Mouse (Mus musculus): ENCODE data around the gene Gm4553. TPM values are rescaled to one million over a fixed set of nuclear protein-coding genes. Genes with fewer than 3 reads are reported as not detected.
"Not testable (repeated sequence)": the region's sequence is repeated elsewhere in the genome, so short reads cannot be mapped to it uniquely, and the experiment has no call there.

Gene Gm4553
- polyA plus RNA-seq (2015; fragmentation: Nextera tagmentation; extraction: Ambion mirVana) = not detected in 2 replicates

DNA sequence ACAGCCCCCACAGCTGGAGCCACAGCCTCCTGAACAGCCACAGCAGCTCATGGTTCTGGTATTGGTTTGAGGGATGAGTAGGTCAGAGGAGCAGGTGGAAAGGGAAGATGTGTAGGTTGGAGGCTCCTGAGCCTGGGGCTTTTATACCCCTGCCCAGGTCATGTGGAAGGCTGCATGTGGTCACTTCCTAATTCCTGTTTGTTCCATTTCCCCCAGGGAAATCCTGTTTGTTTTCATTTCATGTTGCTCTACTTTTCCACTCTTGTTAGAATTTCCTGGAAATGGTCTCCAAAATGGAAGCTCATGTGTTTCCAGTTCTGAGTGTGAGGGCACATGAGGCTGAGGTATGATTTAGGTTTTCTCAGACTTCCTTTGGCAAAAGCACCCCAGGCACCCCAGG, at the start of gene Gm4553:
Gm4553 (minus strand) TSS at position 101 of the 400 bp plus-strand sequence.
- H3K4me2 ChIP-seq; H3K27ac ChIP-seq; H3K9me3 ChIP-seq; ATAC-seq (ENCODE audit: low FRiP score); H3K9ac ChIP-seq; H3K4me3 ChIP-seq; H3K36me3 ChIP-seq; H3K27me3 ChIP-seq; H3K4me1 ChIP-seq (replicated peaks): not testable (repeated sequence)

DNA sequence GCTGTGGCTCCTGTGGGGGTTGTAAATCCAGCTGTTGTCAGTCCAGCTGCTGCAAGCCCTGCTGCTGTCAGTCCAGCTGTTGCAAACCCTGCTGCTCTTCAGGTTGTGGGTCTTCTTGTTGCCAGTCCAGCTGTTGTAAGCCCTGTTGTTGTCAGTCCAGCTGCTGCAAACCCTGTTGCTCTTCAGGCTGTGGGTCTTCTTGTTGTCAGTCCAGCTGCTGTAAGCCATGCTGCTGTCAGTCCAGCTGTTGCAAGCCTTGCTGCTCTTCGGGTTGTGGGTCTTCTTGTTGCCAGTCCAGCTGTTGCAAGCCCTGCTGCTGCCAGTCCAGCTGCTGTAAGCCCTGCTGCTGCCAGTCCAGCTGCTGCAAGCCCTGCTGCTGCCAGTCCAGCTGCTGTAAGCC, 46.6 kb upstream of the Gm4553 start:
- 68% methylated on average over 1 of the region's 1 CpGs for WGBS
- H3K36me3 ChIP-seq; H3K27ac ChIP-seq; H3K4me1 ChIP-seq (replicated peaks); ATAC-seq (ENCODE audit: low FRiP score); H3K27me3 ChIP-seq; H3K9me3 ChIP-seq; H3K4me3 ChIP-seq; H3K4me2 ChIP-seq; H3K9ac ChIP-seq: not testable (repeated sequence)

DNA sequence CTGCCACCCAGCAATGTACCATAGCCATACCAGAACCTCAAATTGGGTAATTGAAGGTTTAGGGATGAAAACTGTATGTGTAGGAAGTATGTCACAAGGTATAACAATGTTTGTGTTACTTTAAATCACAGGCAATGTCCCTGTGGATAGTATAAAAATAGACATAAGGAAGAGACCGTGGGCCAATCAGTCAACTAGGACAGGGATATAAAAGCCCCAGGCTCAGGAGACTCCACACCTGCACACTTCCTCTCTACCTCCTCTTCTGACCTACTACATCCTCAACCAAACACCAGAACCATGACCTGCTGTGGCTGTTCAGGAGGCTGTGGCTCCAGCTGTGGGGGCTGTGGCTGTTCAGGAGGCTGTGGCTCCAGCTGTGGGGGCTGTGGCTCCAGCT, 46.0 kb upstream of the Gm4553 start, which contains the start of gene Gm7579:
Gm7579 (plus strand) TSS at position 301 of the 400 bp plus-strand sequence.
- WGBS = 67% methylated on average over 1 of the region's 1 CpGs
- no peak within 1 kb of the TSS for H3K9ac ChIP-seq

DNA sequence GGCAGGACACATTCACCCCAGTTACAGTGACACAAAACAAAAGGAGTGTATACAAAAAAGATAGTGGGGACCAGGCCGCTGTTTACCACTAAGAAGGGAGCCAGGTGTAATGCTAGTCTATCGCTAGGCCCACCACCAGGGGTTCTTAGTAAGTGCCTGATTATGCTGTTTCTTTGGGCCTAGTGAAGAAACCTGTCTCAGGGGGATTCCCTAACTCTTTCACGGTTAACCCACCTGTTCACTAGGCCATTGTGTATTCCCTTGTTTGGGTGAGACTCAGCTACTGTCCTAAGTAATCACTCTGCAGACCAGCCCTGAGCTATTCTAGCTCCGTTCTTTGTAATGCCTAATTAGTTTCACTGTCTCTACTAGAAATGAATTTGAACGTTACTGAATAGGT, 41.4 kb upstream of the Gm4553 start:
- H3K36me3 ChIP-seq; H3K9ac ChIP-seq; H3K4me1 ChIP-seq (replicated peaks); H3K4me3 ChIP-seq; H3K4me2 ChIP-seq; H3K9me3 ChIP-seq; H3K27me3 ChIP-seq; H3K27ac ChIP-seq; ATAC-seq (ENCODE audit: low FRiP score): not testable (repeated sequence)
- 80% methylated on average over 5 of the region's 5 CpGs for WGBS

More for the DNA sequence above, 46.0 kb upstream of the Gm4553 start, which contains the start of gene Gm7579:
- Histone ChIP-seq H3K4me3 (no peak within 1 kb of the TSS), H3K36me3 (no peaks in the 10 kb centered on the region), H3K4me1 (replicated peaks) (no peaks in the 10 kb centered on the region), H3K27me3 (no peaks in the 10 kb centered on the region), H3K4me2 (no peak within 1 kb of the TSS), H3K27ac (no peak within 1 kb of the TSS), H3K9me3 (no peaks in the 10 kb centered on the region)
- ATAC-seq (ENCODE audit: low FRiP score) = no peak

DNA sequence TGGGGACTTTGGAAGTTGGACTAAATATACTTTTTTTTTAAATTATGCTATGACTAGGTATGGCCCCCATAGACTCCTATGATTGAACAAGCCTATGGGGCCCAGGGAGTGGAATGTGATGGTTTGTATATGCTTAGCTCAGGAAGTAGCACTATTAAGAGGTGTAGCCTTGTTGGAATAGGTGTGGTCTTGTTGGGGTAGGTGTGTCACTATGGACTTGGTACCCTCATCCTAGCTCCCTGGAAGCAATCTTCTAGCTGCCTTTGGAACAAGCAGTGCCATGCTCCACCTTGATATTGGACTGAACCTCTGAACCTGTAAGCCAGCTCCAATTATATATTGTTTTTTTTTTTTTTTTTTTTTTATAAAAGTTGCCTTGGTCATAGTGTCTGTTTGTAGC, 39.9 kb upstream of the Gm4553 start:
- Histone ChIP-seq H3K27me3 (0 out of 2 replicates have a peak, but pooled peaks cover 2% of the 10 kb centered on the region), H3K9me3 (no peaks in the 10 kb centered on the region), H3K9ac (no peak overlapping the region), H3K4me1 (replicated peaks) (no peaks in the 10 kb centered on the region), H3K4me2 (no peak overlapping the region), H3K27ac (no peak overlapping the region), H3K4me3 (no peak overlapping the region), H3K36me3 (no peaks in the 10 kb centered on the region)
- no peak for ATAC-seq (ENCODE audit: low FRiP score)

DNA sequence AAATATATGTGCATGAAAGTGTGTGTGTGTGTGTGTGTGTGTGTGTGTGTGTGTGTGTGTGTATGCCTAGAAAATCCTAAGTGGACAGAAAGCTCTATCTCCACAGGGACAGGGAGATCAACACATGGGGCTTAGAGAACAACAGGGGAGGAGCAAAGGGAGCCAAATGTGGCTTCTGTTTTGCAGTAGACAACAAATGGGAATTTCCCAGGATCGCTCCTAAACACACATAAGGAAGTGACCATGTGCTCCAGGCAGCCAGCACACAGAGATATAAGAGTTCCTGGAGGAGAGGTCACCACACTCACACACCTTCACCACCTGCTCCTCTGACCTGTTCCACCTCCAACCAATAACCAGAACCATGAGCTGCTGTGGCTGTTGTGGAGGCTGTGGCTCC, 35.5 kb upstream of the Gm4553 start, which contains the start of gene Krtap5-3:
Krtap5-3 (plus strand) TSS at position 301 of the 400 bp plus-strand sequence.
- no peak within 1 kb of the TSS for H3K4me3 ChIP-seq
- no peak for ATAC-seq (ENCODE audit: low FRiP score)
- H3K27ac ChIP-seq = no peak within 1 kb of the TSS
- H3K27me3 ChIP-seq = 0 out of 2 replicates have a peak, but pooled peaks cover 2% of the 10 kb centered on the region
- H3K9ac ChIP-seq = no peak within 1 kb of the TSS
- H3K36me3 ChIP-seq = no peaks in the 10 kb centered on the region
- H3K4me1 ChIP-seq (replicated peaks) = no peaks in the 10 kb centered on the region
- no peaks in the 10 kb centered on the region for H3K9me3 ChIP-seq
- H3K4me2 ChIP-seq = no peak within 1 kb of the TSS
- 69% methylated on average over 1 of the region's 1 CpGs for WGBS

GRCm38 (mm10) chr7:142198748-142199147, 33.2 kb upstream of the Gm4553 start:
- Histone ChIP-seq H3K4me1 (replicated peaks) (no peaks in the 10 kb centered on the region), H3K4me3 (no peak overlapping the region), H3K9me3 (no peaks in the 10 kb centered on the region), H3K4me2 (no peak overlapping the region), H3K9ac (no peak overlapping the region), H3K27me3 (0 out of 2 replicates have a peak, but pooled peaks cover 2% of the 10 kb centered on the region), H3K27ac (no peak overlapping the region), H3K36me3 (no peaks in the 10 kb centered on the region)
- 84% methylated on average over 2 of the region's 2 CpGs for WGBS
- ATAC-seq (ENCODE audit: low FRiP score) = no peak

DNA sequence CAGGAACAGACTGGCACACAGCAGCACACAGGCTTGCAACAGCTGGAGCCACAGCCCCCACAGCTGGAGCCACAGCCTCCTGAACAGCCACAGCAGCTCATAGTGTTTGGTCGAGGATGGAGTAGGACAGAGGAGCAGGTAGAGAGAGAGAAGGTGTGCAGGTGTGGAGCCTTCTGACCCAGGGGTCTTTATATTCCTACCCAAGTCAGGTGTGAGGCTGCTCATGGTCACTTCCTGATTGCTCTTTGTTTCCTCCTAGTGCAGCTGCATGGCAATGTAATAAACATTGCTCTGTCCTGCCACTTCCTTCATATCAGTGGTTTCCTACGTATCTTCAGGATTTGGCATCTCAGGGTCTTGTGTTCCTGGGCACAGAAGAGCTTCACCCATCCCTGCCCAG, 24.8 kb upstream of the Gm4553 start, which contains the start of gene Gm10153:
Gm10153 (minus strand) TSS at position 101 of the 400 bp plus-strand sequence.
- no peak within 1 kb of the TSS for H3K4me3 ChIP-seq
- WGBS = 57% methylated on average over 2 of the region's 2 CpGs
- no peak within 1 kb of the TSS for H3K4me2 ChIP-seq
- no peaks in the 10 kb centered on the region for H3K9me3 ChIP-seq
- no peak for ATAC-seq (ENCODE audit: low FRiP score)
- H3K36me3 ChIP-seq = no peaks in the 10 kb centered on the region
- no peaks in the 10 kb centered on the region for H3K4me1 ChIP-seq (replicated peaks)
- H3K9ac ChIP-seq = no peak within 1 kb of the TSS
- no peak within 1 kb of the TSS for H3K27ac ChIP-seq
- H3K27me3 ChIP-seq = 0 out of 2 replicates have a peak, but pooled peaks cover 3% of the 10 kb centered on the region

DNA sequence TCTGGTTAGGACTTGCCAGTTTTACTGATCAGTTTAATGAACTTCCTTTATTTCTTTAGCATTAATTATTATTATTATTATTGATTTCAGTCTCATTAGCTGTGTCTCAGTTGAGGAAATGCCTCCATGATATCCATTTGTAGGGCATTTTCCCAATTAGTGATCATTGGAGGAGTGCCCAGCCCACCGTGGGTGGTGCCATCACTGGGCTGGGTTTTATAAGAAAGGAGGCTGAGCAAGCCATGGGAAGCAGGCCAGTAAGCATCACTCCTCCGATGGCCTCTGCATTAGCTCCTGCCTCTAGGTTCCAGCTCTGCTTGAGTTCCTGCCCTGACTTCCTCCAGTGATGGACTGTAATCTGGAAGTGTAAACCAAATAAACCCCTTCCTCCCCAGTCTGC, 22.6 kb upstream of the Gm4553 start:
- no peak overlapping the region for H3K4me2 ChIP-seq
- no peak overlapping the region for H3K4me3 ChIP-seq
- H3K27ac ChIP-seq = no peak overlapping the region
- 0 out of 2 replicates have a peak, but pooled peaks cover 3% of the 10 kb centered on the region for H3K27me3 ChIP-seq
- no peaks in the 10 kb centered on the region for H3K9me3 ChIP-seq
- H3K9ac ChIP-seq = no peak overlapping the region
- no peaks in the 10 kb centered on the region for H3K36me3 ChIP-seq
- H3K4me1 ChIP-seq (replicated peaks) = no peaks in the 10 kb centered on the region
- no peak for ATAC-seq (ENCODE audit: low FRiP score)
- 81% methylated on average over 2 of the region's 2 CpGs for WGBS

GRCm38 (mm10) chr7:142181021-142181420, 15.5 kb upstream of the Gm4553 start:
- H3K4me2 ChIP-seq = no peak overlapping the region
- no peaks in the 10 kb centered on the region for H3K36me3 ChIP-seq
- WGBS = 57% methylated on average over 1 of the region's 1 CpGs
- no peak for ATAC-seq (ENCODE audit: low FRiP score)
- H3K27ac ChIP-seq = no peak overlapping the region
- no peaks in the 10 kb centered on the region for H3K4me1 ChIP-seq (replicated peaks)
- H3K9ac ChIP-seq = no peak overlapping the region
- H3K9me3 ChIP-seq = no peaks in the 10 kb centered on the region
- H3K4me3 ChIP-seq = no peak overlapping the region
- no peaks in the 10 kb centered on the region for H3K27me3 ChIP-seq

DNA sequence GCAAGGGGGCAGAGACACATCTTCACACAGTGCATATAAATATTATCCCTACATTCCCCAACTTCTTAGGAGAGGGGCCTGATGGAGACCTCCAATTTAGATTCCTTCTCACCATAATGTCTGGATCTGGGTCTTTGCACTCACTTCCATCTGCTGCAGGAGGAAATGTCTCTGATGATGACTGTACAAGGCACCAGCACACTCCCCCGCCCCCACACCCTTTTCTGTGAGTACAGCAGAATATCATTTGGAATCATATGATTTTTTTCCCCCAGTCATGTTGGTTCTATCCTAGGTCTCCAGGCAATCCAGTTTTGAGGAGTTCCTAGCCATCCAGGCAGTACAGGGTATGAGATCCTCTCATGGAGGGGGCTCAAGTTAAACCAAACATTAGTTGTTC, 13.1 kb upstream of the Gm4553 start:
- H3K4me3 ChIP-seq = no peak overlapping the region
- no peak overlapping the region for H3K27ac ChIP-seq
- no peaks in the 10 kb centered on the region for H3K9me3 ChIP-seq
- no peak overlapping the region for H3K4me2 ChIP-seq
- ATAC-seq (ENCODE audit: low FRiP score) = no peak
- no peaks in the 10 kb centered on the region for H3K4me1 ChIP-seq (replicated peaks)
- no peaks in the 10 kb centered on the region for H3K27me3 ChIP-seq
- H3K9ac ChIP-seq = no peak overlapping the region
- 97% methylated on average over 1 of the region's 1 CpGs for WGBS
- no peaks in the 10 kb centered on the region for H3K36me3 ChIP-seq

DNA sequence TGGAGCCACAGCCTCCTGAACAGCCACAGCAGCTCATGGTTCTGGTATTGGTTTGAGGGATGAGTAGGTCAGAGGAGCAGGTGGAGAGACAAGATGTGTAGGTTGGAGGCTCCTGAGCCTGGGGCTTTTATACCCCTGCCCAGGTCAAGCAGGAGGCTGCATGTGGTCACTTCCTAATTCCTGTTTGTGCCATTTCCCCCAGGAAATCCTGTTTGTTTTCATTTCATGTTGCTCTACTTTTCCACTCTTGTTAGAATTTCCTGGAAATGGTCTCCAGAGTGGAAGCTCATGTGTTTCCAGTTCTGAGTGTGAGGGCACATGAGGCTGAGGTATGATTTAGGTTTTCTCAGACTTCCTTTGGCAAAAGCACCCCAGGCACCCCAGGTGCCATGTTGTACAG, 10.4 kb upstream of the Gm4553 start, which contains the start of gene Krtap5-2:
Krtap5-2 (minus strand) TSS at position 101 of the 400 bp plus-strand sequence.
- ATAC-seq (ENCODE audit: low FRiP score); H3K27me3 ChIP-seq; H3K4me2 ChIP-seq; H3K9me3 ChIP-seq; H3K27ac ChIP-seq; H3K4me3 ChIP-seq; H3K4me1 ChIP-seq (replicated peaks); H3K9ac ChIP-seq; H3K36me3 ChIP-seq: not testable (repeated sequence)

GRCm38 (mm10) chr7:142169836-142170235, 4.3 kb upstream of the Gm4553 start:
- ATAC-seq (ENCODE audit: low FRiP score) = no peak
- Histone ChIP-seq H3K27me3 (no peaks in the 10 kb centered on the region), H3K4me3 (no peak overlapping the region), H3K9ac (no peak overlapping the region), H3K4me2 (no peak overlapping the region), H3K4me1 (replicated peaks) (no peaks in the 10 kb centered on the region), H3K9me3 (no peaks in the 10 kb centered on the region), H3K36me3 (no peaks in the 10 kb centered on the region), H3K27ac (no peak overlapping the region)
- 43% methylated on average over 3 of the region's 3 CpGs for WGBS
